Mouse (Mus musculus) kidney, embryonic 15.5 days (tissue): ENCODE results near the gene Dennd6b. TPM values are rescaled to one million over a fixed set of nuclear protein-coding genes. Genes with fewer than 3 reads are reported as not detected.
A peak's percentile ranks its signal among the peaks of the same experiment; 100 is the strongest.

Experiments used
- ATAC-seq: fragments of 200-750 bp; cut with Nextera tagmentation; replicated peaks from 2 replicates; pipeline ENCODE4 v1.8.0; 2017; ENCODE audit warnings: moderate TSS enrichment; ENCODE audit not compliant: low FRiP score
- H3K27ac ChIP-seq: fragments of 300-500 bp; sonication (generic); 2 replicates; pipeline ENCODE4 v1.5.1; 2015; ENCODE audit warnings: mild to moderate bottlenecking, inconsistent platforms
- H3K27me3 ChIP-seq: fragments of 300-500 bp; sonication (generic); 2 replicates; pipeline ENCODE4 v1.6.1; 2015; ENCODE audit warnings: inconsistent platforms
- H3K36me3 ChIP-seq: fragments of 300-500 bp; sonication (generic); 2 replicates; pipeline ENCODE4 v1.6.1; 2015; ENCODE audit warnings: inconsistent platforms
- H3K4me1 ChIP-seq: fragments of 300-500 bp; sonication (generic); 2 replicates; pipeline ENCODE4 v1.6.1; 2015; ENCODE audit warnings: inconsistent platforms
- H3K4me2 ChIP-seq: fragments of 300-500 bp; sonication (generic); 2 replicates; pipeline ENCODE4 v1.6.1; 2015; ENCODE audit warnings: moderate library complexity, mild to moderate bottlenecking, inconsistent platforms
- H3K4me3 ChIP-seq: fragments of 300-500 bp; sonication (generic); replicated peaks from 2 replicates; pipeline ENCODE4 v1.5.1; 2015; ENCODE audit warnings: mild to moderate bottlenecking, inconsistent platforms
- H3K9ac ChIP-seq: fragments of 300-500 bp; sonication (generic); 2 replicates; pipeline ENCODE4 v1.6.1; 2015; ENCODE audit warnings: mild to moderate bottlenecking, inconsistent platforms
- H3K9me3 ChIP-seq: fragments of 300-500 bp; sonication (generic); replicated peaks from 2 replicates; pipeline ENCODE4 v1.6.1; 2016; ENCODE audit warnings: inconsistent platforms
- WGBS: fragments of 180-500 bp; shearing (Covaris S2); methylation state at CpG from one replicate; pipeline ENCODE4 v1.1.7; 2015; ENCODE audit warnings: mixed read lengths; 5-methylcytosine and 5-hydroxymethylcytosine counted together
- polyA plus RNA-seq: library from polyadenylated mRNA; unstranded; fragments of >200 nt; fragmentation: Nextera tagmentation; extraction: Ambion mirVana; gene quantifications from 2 replicates; pipeline ENCODE4 v1.2.1, GENCODE M21; 2015

The Dennd6b gene
- polyA plus RNA-seq = 17.0 and 19.2 TPM in 2 replicates

DNA sequence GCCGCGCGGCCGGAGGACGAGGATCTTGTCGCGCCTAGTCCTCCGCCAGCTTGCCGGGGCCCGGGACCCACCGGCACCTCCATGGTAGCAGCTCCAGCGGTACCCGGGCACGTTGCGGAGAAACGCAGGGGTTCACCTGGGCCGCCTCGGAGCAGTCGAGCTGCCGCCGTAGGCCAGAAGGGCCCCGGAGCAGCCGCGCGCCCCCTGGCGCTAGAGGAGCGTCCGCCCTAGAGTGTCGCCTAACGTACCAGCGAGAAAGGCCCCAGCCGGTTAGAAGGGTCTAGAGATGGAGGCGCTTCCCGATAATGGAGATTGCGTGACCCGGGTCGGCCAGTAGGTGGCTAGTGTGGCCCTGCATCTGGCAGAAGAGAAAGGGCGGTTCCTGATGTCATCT is at the start of gene Dennd6b:
Gene Dennd6b (minus strand): TSS at position 184 of the 394 bp plus-strand sequence.
- Histone ChIP-seq H3K36me3 (no peaks in the 10 kb centered on the region), H3K4me1 (peaks cover 17% of the 10 kb centered on the region)
- under 1% methylated on average over 38 of the region's 38 CpGs for WGBS

DNA sequence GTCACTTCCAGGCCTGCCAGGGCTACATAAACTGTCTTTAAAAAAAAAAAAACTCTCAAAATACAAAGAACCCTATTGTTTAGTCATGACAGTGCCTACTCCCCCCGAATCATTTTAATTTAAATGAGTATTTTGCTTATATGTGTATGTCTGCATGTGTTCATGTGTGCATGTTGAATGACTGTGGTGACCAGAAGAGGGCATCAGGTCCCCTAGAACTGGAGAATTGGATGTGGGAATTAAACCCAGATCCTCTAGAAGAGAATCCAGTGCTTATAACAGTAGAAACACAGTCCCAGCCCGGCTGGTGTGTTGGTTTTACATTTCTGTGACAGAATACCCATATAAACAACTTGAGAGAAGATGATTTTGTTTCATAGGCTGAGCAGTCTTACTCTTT is 44.7 kb upstream of the Dennd6b start:
- no peaks in the 10 kb centered on the region for H3K4me1 ChIP-seq
- WGBS = 76% methylated on average over 2 of the region's 2 CpGs
- no peak overlapping the region for H3K4me2 ChIP-seq
- ATAC-seq = no peak
- H3K27ac ChIP-seq = no peak overlapping the region
- no peak overlapping the region for H3K9ac ChIP-seq
- peaks cover 19% of the 10 kb centered on the region for H3K36me3 ChIP-seq
- no peak overlapping the region for H3K4me3 ChIP-seq
- no peaks in the 10 kb centered on the region for H3K27me3 ChIP-seq
- no peaks in the 10 kb centered on the region for H3K9me3 ChIP-seq

More for the DNA sequence above, at the start of gene Dennd6b:
- Histone ChIP-seq H3K27me3 (no peaks in the 10 kb centered on the region), H3K4me2 (peak within 1 kb of the TSS; percentile 68), H3K4me3 (peak within 1 kb of the TSS; percentile 91), H3K9me3 (no peaks in the 10 kb centered on the region), H3K27ac (peak within 1 kb of the TSS; percentile 99), H3K9ac (peak within 1 kb of the TSS; percentile 98)
- peak; percentile 99 for ATAC-seq

GRCm38 (mm10) chr15:89239751-89240392 is 43.6 kb upstream of the Dennd6b start:
- no peaks in the 10 kb centered on the region for H3K9me3 ChIP-seq
- 65% methylated on average over 3 of the region's 3 CpGs for WGBS
- H3K4me2 ChIP-seq = no peak overlapping the region
- 0 out of 2 replicates have a peak overlapping the region, but pooled peaks have one; percentile 4 for H3K27ac ChIP-seq
- H3K9ac ChIP-seq = no peak overlapping the region
- ATAC-seq = no peak
- no peaks in the 10 kb centered on the region for H3K4me1 ChIP-seq
- no peaks in the 10 kb centered on the region for H3K27me3 ChIP-seq
- H3K4me3 ChIP-seq = no peak overlapping the region
- peaks cover 19% of the 10 kb centered on the region for H3K36me3 ChIP-seq

GRCm38 (mm10) chr15:89234052-89234451 is 37.8 kb upstream of the Dennd6b start:
- Histone ChIP-seq H3K4me1 (no peaks in the 10 kb centered on the region), H3K27ac (no peak overlapping the region), H3K4me3 (no peak overlapping the region), H3K27me3 (no peaks in the 10 kb centered on the region), H3K9ac (no peak overlapping the region), H3K36me3 (peaks cover 9% of the 10 kb centered on the region; the same call in 1 of the 2 replicates), H3K4me2 (no peak overlapping the region), H3K9me3 (no peaks in the 10 kb centered on the region)
- WGBS = 88% methylated on average over 4 of the region's 4 CpGs
- ATAC-seq = no peak

DNA sequence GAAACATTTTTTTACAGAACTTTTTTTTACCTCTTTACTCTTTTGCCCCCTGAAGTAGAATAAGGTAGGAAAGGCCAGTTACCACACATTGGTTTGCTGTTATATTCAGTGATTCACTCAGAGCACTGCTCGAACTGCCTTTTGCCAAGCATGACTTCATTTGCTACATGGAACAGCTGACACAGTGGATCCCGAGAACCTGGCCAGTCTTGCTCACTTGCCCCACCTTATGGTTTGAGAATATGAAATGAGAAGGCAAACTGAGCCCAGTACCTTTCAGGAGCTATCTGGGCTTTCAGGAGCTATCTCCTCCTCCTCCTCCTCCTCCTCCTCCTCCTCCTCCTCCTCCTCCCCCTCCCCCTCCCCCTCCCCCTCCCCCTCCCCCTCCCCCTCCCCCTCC is 37.3 kb upstream of the Dennd6b start:
- Histone ChIP-seq H3K4me2 (no peak overlapping the region), H3K27me3 (no peaks in the 10 kb centered on the region), H3K36me3 (peaks cover 9% of the 10 kb centered on the region; the same call in 1 of the 2 replicates), H3K9ac (no peak overlapping the region), H3K4me3 (no peak overlapping the region), H3K27ac (no peak overlapping the region), H3K9me3 (no peaks in the 10 kb centered on the region), H3K4me1 (no peaks in the 10 kb centered on the region)
- 45% methylated on average over 2 of the region's 2 CpGs for WGBS
- ATAC-seq = no peak

DNA sequence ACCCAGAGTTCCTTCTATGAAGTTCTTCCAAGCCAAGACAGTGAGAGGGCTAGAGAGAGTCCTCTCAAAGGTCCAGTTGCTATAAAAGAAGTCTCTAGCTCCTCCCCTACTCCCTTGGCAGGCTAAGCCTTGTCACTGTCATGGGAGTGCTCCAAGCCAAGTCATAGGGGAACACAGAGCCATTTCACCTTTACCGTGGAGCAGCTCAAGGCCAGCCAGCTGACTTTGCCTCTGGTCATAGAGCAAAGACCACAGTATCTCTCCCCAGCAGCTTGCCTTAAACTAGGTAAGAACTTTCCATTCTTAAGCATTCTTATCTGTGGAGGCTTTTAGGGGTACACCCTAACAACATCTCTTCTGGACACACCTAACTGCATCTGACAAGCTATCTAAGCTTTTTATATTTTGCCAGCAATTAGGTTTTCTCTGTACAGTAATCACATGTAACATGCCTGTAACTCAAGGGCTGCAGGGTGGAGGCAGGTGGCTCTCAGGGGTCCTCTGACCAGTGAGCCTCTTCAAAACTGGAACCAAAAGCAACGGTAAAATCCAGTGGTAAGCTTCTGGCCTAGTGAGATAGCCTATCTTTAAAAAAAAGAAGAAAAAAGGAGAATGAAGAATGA is 19.4 kb upstream of the Dennd6b start:
- 71% methylated on average over 2 of the region's 2 CpGs for WGBS
- no peak for ATAC-seq
- H3K27me3 ChIP-seq = no peaks in the 10 kb centered on the region
- H3K36me3 ChIP-seq = peaks cover 17% of the 10 kb centered on the region
- no peak overlapping the region for H3K4me2 ChIP-seq
- no peak overlapping the region for H3K27ac ChIP-seq
- H3K4me1 ChIP-seq = peaks cover 11% of the 10 kb centered on the region
- no peak overlapping the region for H3K9ac ChIP-seq
- H3K9me3 ChIP-seq = peaks cover 3% of the 10 kb centered on the region; the same call in 1 of the 2 replicates
- H3K4me3 ChIP-seq = no peak overlapping the region

DNA sequence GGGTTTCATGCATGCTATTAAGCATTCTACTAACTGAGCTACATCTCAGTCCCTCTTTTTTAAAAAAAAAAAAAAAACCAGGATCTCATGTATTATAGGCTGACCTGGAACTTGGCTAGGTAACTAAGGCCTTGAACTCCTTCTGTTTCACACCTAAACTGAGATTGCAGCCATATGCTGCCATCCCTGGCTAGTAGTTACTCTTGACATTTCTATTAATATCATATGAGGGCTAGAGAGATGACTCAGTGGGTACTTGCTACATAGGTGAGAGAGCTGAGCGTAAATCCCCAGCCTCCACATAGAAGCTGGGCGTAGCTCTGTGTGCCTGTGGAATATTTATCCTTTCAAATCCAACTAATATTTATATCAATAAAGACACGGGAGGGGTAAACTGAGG is 18.7 kb upstream of the Dennd6b start:
- H3K4me1 ChIP-seq = peaks cover 16% of the 10 kb centered on the region
- no peaks in the 10 kb centered on the region for H3K27me3 ChIP-seq
- peaks cover 17% of the 10 kb centered on the region for H3K36me3 ChIP-seq
- ATAC-seq = no peak
- H3K4me2 ChIP-seq = no peak overlapping the region
- H3K9ac ChIP-seq = no peak overlapping the region
- peaks cover 3% of the 10 kb centered on the region; the same call in 1 of the 2 replicates for H3K9me3 ChIP-seq
- H3K27ac ChIP-seq = no peak overlapping the region
- H3K4me3 ChIP-seq = no peak overlapping the region
- 95% methylated on average over 3 of the region's 3 CpGs for WGBS

- no peak overlapping the region for H3K4me2 ChIP-seq
- peaks cover 20% of the 10 kb centered on the region for H3K4me1 ChIP-seq
- H3K27me3 ChIP-seq = no peaks in the 10 kb centered on the region
- H3K4me3 ChIP-seq = no peak overlapping the region
- WGBS = 83% methylated on average over 3 of the region's 3 CpGs
- H3K9ac ChIP-seq = no peak overlapping the region
- H3K27ac ChIP-seq = no peak overlapping the region
- H3K9me3 ChIP-seq = peaks cover 3% of the 10 kb centered on the region; the same call in 1 of the 2 replicates
- H3K36me3 ChIP-seq = peaks cover 17% of the 10 kb centered on the region
- no peak for ATAC-seq
These were observed 17.2 kb upstream of the Dennd6b start for GRCm38 (mm10) chr15:89213517-89213916.

DNA sequence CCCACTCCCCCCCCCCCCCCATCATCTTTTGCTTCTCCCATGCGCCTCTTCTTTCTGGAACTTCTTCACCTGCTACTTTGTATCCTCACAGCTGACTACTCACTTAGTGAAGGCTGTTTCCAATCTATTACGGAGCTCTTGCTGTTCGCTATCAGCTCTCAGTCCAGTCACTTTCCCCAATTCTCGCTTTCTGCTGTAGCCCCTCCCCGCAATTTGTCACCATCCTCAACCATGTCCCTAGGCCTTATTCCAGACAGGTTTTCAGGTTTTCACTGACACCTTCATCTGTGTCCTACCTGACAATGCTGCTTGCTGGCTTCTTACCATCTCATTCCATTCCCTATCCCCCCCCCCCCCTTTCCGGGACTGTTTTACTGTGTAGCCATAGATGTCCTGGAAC is 16.2 kb upstream of the Dennd6b start:
- whole genome bisulfite sequencing = 63% methylated on average over 6 of the region's 6 CpGs
- Histone ChIP-seq H3K9me3 (peaks cover 3% of the 10 kb centered on the region; the same call in 1 of the 2 replicates), H3K4me3 (peak overlapping the region; percentile 92), H3K4me1 (peaks cover 20% of the 10 kb centered on the region), H3K9ac (peak overlapping the region; percentile 95; the same call in 1 of the 2 replicates), H3K4me2 (peak overlapping the region; percentile 67), H3K27ac (no peak overlapping the region), H3K36me3 (peaks cover 17% of the 10 kb centered on the region), H3K27me3 (no peaks in the 10 kb centered on the region)
- no peak for ATAC-seq

DNA sequence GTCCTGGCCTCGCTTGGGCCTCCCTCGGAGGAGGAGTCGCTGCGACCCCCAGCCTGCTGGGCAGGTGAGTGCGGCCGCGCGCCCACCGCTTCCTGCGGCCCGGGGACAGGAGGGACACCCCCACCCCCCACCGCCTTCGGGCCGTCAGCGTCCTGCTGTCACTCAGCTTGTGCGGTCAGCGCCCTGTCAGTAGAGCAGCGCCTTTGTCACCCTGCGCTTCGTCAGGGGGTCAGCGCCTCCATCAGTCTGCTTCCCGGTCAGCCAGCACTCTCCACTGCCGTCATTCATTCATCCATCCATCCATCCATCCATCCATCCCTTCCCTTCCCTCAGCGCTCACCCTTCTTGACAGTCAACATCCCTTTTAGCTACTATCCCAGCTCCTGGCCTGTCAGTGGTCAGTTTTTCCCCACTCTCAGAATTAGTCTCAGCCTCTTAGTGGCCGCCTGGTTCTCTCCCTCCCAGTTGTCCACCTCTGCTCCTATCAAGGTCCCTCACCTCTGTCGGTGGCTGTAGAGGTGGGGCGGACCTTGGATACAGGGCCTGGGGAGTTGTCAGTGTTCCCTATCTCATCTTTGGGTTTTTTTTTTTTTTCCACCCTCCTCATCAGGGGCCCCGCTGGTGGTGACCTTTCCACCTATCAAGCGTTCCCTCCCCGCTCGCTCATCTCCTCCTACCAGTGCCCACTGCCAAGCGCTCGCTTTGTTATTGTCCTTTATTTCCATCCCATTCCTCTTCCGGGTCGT is 15.6 kb upstream of the Dennd6b start:
- peak overlapping the region; percentile 92 for H3K4me3 ChIP-seq
- 1% methylated on average over 35 of the region's 35 CpGs for WGBS
- H3K9ac ChIP-seq = peak overlapping the region; percentile 95
- H3K4me1 ChIP-seq = peaks cover 20% of the 10 kb centered on the region
- H3K27ac ChIP-seq = peak overlapping the region; percentile 93
- H3K4me2 ChIP-seq = peak overlapping the region; percentile 67
- peaks cover 3% of the 10 kb centered on the region; the same call in 1 of the 2 replicates for H3K9me3 ChIP-seq
- peaks cover 16% of the 10 kb centered on the region for H3K36me3 ChIP-seq
- H3K27me3 ChIP-seq = no peaks in the 10 kb centered on the region
- ATAC-seq = peak; percentile 29

DNA sequence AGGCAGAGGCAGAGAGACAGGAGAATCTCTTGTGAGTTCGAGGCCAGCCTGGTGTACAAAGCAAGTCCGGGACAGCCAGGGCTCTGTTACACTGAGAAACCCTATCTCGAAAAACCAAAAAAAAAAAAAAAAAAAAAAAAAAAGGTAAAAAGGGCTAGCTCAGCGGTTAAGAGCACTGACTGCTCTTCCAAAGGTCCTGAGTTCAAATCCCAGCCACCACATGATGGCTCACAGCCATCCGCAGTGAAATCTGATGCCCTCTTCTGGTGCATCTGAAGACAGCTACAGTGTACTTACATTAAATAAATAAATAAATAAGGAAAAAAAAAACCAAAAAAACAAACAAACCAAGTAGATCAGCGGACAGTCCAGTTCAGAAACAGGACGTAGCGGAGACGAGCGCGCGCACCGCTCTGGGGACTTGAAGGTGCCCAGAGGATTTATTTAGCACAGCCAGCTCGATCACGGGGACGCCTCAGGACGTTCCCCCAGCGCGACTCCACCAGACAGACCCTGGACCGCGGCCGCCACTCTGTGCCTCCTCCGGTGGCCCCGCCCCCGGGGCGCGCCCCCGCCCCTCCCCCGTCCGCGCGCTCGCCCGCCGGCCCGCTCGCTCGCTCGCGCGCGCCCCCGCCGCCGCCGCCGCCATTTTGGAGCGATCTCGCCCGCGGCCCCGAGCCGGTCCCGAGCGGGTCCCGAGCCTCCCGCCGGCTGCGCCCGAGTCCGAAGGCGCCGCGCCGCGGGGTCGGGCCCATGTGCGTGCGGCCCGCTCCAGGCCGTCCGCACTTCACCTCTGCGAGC is 14.8 kb upstream of the Dennd6b start, which contains the start of gene Ppp6r2:
Gene Ppp6r2 (plus strand): TSS at position 639 of the 801 bp plus-strand sequence.
- Histone ChIP-seq H3K9me3 (no peaks in the 10 kb centered on the region), H3K4me3 (peak within 1 kb of the TSS; percentile 92), H3K4me1 (peaks cover 20% of the 10 kb centered on the region), H3K9ac (peak within 1 kb of the TSS; percentile 95), H3K27me3 (no peaks in the 10 kb centered on the region), H3K36me3 (peaks cover 8% of the 10 kb centered on the region), H3K27ac (peak within 1 kb of the TSS; percentile 93), H3K4me2 (peak within 1 kb of the TSS; percentile 67)
- peak; percentile 88 for ATAC-seq
- WGBS = 3% methylated on average over 51 of the region's 73 CpGs
